Mouse (Mus musculus) layer of hippocampus, adult 11-12 months (tissue): Measurements from ENCODE around the gene Bod1l.

ENCODE experiments used
- DNase-seq: peaks from one replicate; pipeline ENCODE4 v3.0.0; 2022; ENCODE audit warnings: low spot score

Gene Bod1l

DNA sequence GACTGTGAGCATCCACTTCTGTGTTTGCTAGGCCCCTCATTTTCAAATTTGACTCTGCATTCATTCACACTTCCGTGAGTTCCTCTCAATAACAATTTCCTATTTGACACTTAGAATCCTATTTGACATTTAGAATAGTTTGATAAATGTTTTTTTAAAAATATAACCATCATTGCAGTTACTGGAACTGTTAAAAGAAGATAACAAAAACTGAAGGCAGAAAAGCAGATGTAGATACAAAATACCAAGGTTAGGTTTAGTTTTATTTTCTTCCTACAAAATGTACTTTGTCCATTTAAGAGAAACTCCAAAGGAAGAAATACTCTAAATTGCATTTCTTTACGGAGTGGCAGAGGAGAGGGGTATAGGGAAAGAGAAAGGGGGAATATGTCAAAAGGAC lies 42.5 kb downstream of the Bod1l start:
- no peak for DNase-seq

DNA sequence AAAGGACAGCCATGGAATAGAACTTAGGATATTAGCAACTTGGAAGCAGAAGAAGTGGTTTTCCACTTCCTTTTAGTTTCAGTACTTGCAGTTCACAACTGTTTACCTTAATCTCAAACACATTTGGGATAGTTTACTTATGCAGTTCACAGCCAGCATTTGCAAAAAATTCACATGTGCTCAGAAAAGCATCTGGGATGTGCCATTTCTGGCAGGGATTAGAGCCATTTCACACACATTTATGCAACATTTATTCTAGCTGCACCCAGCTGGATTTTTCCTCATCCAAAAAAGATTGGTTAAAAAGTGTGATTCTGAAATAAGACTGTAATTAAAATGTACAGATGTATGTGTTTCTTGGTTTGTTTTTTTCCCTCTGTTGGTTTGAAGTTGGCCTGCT lies 49.7 kb downstream of the Bod1l start:
- DNase-seq: no peak

DNA sequence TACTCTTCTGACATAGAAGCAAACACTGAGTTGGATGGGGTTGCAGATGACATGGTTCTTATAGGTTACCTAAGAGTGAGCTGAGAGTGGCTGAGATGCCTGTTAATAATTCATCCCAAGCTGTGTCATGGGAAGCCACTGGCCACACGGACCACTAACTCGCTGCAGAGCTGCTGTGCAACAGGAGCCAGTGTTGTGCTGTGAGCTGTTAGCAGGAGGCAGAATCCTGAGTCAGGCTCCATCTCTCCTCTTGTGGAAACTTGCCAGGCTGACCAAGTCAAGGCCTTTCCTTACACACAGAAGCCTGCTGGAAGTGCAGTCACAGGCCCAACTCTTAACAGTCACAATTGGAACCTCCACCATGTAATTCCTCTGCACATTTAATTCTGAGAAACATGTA lies 53.6 kb downstream of the Bod1l start:
- no peak for DNase-seq

DNA sequence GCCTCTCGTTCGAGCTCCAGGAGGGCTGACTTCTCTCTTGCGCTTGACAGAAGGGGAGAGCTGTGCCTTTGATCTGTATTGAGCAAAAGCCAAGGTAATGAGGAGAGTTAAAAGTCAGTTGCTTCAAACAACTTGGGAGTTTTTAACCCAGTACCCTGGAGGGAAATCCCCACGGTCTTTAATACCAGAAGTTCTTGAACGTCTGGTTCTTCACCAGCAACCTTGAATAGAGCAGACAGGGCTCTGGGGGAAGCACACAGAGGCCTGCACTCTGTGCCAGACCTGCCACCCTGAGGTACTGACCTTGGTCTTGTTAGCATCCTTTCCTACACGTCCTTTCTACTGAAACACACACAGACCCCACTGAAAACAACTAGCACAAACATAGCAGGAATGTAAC lies 55.2 kb downstream of the Bod1l start:
- DNase-seq: no peak

DNA sequence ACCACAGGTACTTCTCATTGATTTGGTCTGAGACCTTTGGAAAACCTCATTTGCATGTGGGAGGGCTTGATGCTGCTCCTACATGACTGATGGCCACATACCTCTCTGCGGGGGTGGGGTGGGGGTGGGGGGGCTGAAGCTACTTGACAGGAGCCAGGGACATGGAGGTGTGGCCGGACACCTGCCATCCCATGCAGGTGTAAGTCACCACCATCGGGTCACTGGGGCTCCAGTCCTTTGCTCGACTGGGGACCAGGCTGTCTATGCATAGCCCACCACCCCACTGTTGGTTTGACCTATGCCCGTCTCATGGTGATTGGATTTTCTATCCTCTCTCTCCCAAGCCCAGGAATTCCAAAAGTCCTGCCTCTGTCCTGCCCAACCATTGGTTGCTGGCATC lies 62.2 kb downstream of the Bod1l start:
- no peak for DNase-seq

DNA sequence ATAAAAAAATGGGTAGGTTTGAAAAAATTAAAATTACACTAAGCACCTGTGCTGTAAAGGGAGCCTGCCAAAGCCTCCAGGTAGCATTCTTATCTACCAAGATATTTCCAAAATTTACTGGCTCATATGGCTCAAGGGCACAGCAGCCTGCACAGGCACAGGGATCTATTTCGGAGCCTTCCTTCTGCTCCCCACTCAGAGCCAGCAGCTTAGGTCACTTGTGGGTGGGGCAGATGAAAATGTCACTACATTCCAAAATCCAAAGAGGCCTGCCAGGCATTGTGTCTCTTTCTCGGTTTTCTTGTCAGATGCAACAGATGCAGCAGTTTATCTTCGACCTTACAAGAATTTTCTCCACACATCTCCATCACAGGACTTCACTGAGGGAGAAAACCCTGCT lies 64.1 kb downstream of the Bod1l start:
- DNase-seq: no peak

DNA sequence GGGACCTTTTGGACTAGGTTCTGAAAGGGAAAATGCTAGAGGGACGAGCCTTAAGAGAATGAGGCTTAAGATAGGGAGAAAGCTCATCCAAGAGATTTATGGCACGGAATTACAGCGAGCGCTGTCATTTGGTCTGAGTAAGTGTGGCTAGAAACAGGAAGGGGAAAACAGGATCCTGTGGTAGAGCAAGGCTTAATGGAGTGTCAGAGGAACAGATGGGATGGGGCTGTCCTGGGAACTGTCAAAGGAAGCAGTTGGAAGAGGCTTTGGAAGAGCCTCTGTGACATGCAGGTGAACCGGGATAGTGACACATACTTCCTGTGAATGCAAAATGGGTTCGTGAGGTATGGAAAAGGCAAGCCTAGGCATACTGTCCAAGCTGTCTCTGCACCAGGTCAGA lies 68.4 kb downstream of the Bod1l start:
- no peak for DNase-seq

DNA sequence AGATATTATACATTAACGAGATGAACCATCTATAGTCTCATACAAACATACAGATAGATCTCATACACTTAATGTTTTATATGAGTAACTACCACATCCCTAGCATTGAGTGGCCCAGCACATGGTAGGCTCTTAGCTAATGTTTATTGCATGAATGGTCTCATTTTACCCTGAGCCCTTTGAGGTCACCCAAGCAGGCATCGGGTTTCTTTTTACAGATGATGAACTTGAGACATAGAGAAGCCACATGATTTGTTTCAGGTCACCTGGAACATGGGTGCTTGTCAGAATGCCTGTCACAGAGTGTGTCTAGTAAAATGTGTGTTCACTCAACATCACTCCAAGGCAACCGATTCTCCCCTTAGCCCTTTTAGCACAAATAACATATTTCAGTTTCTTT lies 68.8 kb downstream of the Bod1l start:
- no peak for DNase-seq

DNA sequence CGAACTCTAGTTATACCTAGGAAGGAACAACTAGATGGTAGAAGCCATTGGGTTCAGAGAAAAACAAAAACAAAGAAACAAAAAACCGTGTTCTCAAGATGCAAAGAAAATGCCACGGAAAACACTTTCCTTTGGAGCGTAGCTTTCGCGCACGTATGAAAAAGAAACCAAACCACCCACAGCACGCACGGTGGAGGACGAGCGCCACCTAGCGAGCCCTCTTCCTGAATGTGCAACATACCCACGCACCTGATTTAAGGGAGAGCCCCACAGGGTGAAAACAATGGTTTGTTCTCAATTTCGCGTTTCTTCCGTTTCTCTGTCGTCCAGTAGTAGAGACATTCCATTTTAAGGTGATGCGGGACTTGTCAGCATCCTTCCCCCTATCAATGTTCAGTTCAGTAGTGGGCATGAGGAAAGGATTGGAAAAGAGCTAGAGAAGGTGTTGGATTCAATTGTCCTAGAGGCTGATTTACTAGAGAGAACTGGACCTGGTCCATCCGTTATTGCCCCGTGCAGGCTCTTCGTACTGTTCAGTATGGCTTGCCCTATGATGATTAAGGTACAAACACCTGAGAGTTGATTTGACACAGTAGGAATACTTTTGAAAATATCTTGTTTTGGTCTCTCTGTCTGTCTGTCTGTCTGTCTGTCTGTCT lies 75.6 kb downstream of the Bod1l start:
- DNase-seq: peak; percentile 90

DNA sequence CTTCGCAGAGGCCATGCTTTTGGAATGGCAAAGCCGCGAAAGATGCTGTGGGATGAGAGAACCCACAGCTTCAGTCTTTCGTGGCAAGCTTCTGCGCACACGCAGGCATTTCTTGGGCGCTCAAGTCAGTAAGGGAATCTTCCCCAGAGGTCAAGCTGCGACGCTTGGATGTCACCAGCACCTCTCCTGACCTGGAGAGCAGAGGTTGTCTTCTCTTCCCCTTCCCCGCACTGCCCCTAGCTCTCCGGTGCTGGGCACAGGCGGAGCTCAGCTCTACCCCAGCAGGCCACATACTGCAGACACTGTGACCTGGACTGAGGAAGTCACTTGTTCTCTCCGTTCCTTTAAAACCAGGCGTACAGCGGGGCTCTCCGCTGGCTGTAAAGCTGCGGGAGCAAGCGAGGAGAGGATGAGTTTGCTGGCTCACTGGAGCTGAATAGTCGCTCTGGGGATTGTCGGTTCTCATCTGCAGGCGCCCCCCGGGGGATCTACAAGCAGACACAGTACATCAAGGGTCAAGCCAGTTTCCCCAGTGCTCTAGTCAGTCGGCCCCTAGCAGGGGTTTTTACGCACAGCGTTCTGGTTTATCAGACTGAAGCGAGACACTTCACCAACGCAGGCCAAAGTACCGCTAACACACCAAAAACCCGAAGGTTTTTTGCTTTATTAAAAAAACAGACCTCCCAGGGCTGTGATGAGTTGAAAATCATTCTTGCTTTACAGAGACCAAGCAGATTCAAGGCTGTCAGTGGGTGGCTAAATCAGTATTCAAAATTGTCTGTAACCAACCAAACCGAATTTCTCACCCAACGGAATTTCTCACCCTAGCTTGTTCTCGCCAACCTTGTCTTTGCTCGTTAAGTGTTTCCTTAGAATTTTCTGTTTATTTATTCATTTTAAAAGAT lies 76.6 kb downstream of the Bod1l start:
- no peak for DNase-seq

DNA sequence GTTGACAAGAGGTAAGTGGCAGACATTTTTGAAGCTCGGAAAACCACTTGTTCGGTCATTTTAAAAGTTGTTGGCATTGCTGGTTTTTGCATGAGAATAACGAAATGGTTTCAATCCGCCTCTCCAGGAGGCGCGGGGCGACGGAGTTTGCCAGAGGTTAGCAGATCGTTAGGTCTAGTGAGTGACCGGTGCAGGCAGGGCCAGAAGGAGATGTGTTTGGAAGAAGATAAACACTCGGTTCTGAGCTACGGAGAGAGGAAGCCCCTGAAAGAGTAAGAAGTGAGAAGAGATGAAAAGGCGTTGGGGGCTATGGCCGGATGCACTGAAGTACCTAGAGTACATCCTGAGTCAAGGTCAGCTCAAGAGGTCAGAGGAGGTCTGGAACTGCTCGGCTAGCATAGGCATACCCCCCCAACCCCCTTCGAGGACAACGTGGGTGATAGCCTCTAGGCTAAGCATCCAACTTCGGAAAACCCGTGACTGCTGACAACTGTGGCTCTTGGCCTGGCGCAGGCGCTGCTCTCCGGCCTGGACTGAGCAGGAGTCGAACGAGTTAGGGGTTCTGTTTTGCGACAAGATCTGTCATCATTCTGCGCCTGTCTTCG lies 77.6 kb downstream of the Bod1l start:
- no peak for DNase-seq

DNA sequence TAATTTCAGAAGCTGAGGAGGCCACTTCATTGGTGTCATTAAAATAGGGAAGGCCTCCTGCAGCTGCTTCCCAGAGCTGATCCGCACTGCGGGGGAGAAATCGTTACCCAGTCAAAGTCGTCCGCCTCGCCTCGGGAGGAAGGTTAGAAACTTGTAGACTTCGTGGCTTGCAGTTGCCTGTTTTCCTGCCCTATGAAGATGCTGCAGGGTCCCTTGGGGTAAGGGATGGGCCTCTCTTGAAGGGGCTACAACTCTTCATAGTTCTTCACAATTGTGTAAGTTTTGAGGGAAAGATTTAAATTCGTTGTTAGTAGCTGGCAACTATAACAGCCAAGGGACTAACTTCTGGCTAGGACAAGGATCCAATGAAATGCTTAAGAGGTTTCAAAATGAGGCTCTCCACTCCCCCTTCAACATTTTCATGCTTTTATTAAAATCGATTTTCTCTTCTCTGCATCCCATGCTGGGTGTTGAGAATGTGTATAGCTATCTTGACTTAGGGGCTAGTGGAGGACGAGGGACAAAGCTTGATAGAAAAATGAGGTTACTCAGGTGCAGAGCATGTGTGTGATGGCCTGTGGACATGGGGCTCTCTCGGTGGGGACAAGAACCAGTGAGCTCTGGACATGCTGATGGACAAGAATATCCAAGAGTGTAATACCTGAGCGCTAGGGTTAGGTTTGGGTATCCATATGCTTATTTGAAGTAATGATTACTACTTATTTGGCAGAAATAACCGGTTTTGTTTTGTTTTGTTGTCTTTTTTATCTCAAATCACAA lies 78.3 kb downstream of the Bod1l start:
- DNase-seq: no peak

DNA sequence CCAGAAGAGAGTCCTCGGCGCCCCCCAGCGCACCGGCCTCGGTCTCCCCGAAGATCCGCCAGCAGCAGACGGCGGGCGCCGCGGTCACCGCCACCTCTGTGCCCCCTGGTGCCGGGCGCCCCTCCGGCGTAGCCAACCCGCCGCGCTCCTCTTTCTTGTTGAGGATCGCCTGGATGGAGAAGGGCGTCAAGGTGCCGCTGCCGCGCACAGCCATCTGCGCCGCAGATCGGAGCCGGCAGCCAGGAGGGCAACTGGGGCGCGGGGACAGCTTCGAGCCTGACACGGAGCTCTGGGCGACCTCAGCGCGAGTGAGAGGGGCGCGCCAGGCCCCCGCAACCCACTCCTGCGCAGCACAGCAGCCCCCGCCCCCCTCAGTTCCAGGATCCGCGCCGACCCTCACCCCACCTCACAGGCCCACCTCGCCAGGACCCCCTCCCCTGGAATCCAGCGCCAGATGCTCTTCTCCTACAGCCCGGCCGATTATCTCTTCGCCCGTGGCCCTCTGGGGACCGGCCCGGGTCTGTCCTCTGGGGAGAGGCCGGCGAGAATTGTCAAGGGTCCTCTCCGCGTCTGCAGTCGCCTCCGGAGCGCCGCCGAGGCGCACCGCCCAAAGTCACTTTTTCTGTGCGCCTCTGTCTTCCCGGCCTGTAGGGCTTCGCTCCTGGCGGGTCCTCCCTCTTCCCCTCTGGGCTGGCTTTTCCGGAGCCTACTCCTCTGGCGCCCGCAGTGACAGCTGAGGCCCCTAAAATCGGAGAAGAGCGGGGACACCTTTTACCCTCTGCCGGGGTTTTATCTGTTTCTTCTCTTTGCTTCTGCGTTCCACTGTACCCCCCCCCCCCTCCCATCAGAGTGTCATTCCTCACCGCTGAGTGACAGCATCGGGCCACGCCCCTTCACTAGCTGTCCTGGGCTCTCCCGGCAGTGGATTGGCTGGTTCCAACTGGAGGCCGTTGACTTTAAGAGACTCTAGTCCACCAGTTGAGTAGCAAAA lies 80.1 kb downstream of the Bod1l start, which contains the start of gene Nkx3-2:
TSS of gene Nkx3-2 (minus strand) at position 771 of the 991 bp plus-strand sequence.
- no peak for DNase-seq

DNA sequence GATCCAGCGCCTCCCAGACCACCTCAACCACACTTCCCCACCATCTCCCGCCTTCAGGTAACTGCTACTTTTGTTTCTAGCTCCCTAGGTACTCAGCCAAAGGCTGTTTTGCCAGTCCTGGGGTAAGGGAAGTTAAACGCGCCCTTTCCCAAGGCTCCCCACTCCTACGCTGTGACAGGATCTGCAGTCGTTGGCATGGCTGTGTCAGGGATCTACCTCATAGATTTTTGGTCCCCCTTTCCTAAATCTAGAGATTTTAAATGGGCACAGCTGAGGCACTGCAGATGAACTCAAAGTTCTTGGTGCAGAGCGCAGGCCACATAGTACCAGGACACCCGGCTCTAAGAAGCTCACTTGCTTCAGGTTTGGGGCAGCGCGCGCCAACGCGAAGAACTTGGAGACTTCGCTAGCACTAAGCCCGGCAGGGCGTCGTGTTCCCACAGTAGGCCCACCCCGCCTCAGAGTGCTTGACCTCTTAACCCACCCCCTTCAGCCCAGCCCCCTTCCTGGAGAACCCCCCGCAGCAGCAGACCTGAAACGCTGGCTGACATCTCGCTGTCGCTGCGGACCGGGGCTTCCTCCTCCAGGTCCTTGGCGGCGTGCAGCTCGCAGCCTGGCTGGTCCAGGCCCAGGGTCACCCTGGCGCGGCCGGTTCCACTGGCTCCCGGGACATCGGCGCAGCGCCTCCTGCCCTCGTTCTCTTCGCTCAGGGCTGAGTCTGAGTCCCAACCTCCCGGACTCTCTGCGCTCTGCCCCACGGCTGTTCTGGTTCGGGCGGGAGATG lies 81.0 kb downstream of the Bod1l start:
- DNase-seq: no peak

DNA sequence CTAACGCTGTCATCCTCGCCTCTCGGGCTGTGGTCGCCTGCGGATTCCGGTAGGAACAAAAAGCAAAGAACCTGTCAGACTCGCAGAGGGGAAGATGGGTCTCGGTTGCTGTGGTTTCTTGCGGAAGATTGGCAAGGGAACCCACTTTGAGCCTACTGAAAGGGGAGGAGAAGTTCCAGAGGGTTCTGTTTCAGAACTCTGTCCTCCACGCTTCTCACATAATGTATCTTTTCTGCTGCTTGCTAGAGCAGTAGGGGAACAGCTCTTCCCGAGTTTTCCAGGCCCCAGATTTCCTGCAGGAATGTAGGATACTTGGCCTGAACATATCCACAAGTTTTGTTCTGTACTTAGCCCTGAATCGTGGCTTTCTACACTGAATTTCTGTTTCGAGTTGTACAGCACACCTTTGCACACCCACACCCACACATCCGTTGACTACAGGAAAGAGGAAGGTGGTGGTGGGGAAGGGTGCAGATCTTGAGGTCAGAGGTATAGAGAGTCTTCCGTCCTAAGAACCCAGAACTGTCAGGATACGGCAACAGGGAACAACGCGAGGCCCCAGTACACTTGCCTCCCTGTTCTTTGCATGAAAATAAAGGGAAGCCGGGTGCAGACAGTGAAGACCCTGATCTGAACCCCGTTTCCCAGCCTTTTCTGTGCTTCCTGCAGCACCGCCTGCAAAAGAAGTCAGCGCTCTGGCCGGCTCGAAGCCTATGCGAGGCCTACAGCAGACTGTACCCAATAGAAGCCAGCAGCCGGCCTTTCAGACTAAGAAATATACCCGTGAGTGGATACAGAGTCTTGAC lies 81.8 kb downstream of the Bod1l start:
- no peak for DNase-seq

DNA sequence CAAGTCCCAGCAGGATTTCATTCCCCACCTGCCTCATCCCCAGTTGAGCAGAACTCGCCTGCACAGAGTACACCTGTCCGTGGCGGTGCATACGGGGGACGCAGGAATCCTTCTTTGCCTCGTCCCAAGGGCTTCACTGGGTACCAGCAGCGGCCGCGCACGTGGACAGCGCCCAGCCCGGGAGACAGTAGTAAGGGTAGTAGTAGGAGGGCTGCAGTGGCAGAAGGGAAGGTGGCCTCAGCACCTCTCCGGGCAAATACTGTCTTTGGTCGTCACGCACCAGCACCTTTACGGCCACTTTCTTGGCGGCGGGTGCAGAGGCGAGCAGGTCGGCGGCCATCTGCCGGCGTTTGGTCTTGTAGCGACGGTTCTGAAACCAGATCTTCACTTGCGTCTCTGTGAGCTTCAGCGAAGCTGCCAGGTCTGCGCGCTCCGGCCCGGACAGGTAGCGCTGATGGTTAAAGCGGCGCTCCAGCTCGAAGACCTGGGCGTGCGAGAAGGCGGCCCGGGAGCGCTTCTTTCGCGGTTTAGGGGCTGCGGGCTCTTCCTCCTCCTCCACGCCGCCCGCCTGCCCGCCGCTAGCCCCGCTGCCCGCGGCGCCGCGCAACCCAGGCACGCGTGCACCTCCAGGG lies 82.5 kb downstream of the Bod1l start:
- DNase-seq: no peak

DNA sequence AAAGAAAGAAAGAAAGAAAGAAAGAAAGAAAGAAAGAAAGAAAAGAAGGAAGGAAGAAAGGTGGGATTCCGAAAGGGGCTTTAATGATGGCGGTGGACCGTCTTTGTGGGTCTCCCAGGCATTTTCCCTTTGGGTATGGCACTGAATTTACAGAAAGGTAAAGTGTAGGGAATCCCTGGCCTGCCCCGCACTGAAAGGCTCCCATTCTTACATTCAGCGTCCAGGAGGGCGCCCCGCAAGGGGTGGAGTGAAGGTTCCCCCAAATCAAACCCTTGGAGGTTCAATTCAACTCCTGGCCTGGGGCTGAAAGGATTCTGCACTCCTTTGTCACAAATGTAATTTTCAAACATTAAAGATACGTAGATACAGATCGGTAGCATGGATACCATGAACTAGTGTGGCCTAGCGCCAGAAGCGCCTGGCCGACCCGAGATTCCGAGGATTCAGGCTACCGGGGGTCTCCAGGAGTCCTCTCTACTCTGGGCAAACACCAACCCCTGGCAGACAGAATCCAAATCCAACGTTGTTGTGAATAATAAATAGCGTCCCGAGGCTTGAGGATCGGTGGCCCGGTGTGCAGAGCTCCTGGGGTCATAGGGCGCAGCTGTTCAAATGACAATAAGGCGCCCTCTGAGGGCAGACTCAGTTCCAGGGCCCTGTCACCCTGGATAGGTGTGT lies 83.1 kb downstream of the Bod1l start:
- no peak for DNase-seq

DNA sequence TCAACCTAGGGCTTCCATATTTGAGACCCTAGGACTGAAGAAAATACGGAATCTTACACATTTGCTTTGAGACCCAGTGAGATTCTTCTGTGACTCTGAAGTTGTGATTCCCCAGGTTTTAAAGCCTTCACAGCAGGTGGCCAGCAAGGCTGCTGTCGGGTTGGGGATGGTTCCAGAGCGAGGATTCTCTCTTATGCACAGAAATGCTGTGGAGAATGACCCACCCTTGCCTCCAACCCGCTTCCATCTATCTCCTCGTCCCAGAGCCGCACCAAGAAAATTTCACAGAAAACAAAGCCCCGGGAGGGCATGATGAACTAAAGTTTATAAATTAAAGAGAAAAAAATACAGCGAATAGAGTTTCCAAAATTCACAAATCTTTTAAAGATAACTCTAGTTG lies 84.0 kb downstream of the Bod1l start:
- no peak for DNase-seq
